In genomic region chr19:43815661-43816414, GRCm38 (mm10) we compare ENCODE assay signal across 10 mouse cellular contexts. TPM values are rescaled to one million over a fixed set of nuclear protein-coding genes. Genes with fewer than 3 reads are reported as not detected.
DNase-seq lines count a peak whose midpoint lies in the region; ATAC-seq lines count a peak whose summit lies in the region.
"Had no signal": no experiment of that assay in that cellular context is flagged by ENCODE, and none has a peak within 500 bp of the region (broad histone marks: within the 10 kb centered on the region; RNA-seq: fewer than 3 reads in every experiment).

No protein-coding gene starts in this region.

- 52% methylated on average over 14 of the region's 14 CpGs for WGBS in embryonic facial prominence, embryonic 14.5 days
- WGBS in embryonic facial prominence, embryonic 10.5 days: 82% methylated on average over 14 of the region's 14 CpGs
- 68% methylated on average over 14 of the region's 14 CpGs for WGBS in neural tube, embryonic 15.5 days

- peak overlapping the region; percentile 6; the same call in 1 of the 2 replicates for H3K4me3 ChIP-seq in embryonic facial prominence, embryonic 14.5 days (ENCODE audit: low read depth, low read length)
- H3K4me3 ChIP-seq in embryonic facial prominence, embryonic 10.5 days: no peak overlapping the region
- no peak overlapping the region for H3K4me3 ChIP-seq in neural tube, embryonic 15.5 days (replicated peaks)
- H3K4me3 ChIP-seq: embryonic facial prominence, embryonic 13.5 days; liver, embryonic 15.5 days had no signal

- peak overlapping the region; percentile 44 for H3K27ac ChIP-seq in embryonic facial prominence, embryonic 14.5 days (replicated peaks; ENCODE audit: low read depth, low read length)
- H3K27ac ChIP-seq in embryonic facial prominence, embryonic 10.5 days (replicated peaks): no peak overlapping the region
- H3K27ac ChIP-seq in neural tube, embryonic 15.5 days (replicated peaks): no peak overlapping the region
- H3K27ac ChIP-seq: embryonic facial prominence, embryonic 13.5 days; liver, embryonic 15.5 days had no signal

- H3K27me3 ChIP-seq in embryonic facial prominence, embryonic 14.5 days (replicated peaks; ENCODE audit: control insufficient read depth, insufficient read depth, low read length): no peaks in the 10 kb centered on the region
- no peaks in the 10 kb centered on the region; the same call in 1 of the 2 replicates for H3K27me3 ChIP-seq in embryonic facial prominence, embryonic 10.5 days (replicated peaks; ENCODE audit: low read depth, poor library complexity, severe bottlenecking)
- no peaks in the 10 kb centered on the region for H3K27me3 ChIP-seq in neural tube, embryonic 15.5 days (replicated peaks)
- H3K27me3 ChIP-seq: embryonic facial prominence, embryonic 13.5 days had no signal

- no peaks in the 10 kb centered on the region for H3K36me3 ChIP-seq in embryonic facial prominence, embryonic 14.5 days (ENCODE audit: control insufficient read depth, insufficient read depth, low read length)
- no peaks in the 10 kb centered on the region for H3K36me3 ChIP-seq in embryonic facial prominence, embryonic 10.5 days (replicated peaks)
- H3K36me3 ChIP-seq in neural tube, embryonic 15.5 days: no peaks in the 10 kb centered on the region
- H3K36me3 ChIP-seq: embryonic facial prominence, embryonic 13.5 days; liver, embryonic 15.5 days had no signal

- H3K9ac ChIP-seq in embryonic facial prominence, embryonic 14.5 days (ENCODE audit: low read depth, low read length): 0 out of 2 replicates have a peak overlapping the region, but pooled peaks have one; percentile 12
- no peak overlapping the region for H3K9ac ChIP-seq in neural tube, embryonic 15.5 days (replicated peaks)
- H3K9ac ChIP-seq: embryonic facial prominence, embryonic 13.5 days; liver, embryonic 15.5 days had no signal

- DNase-seq in embryonic facial prominence, embryonic 14.5 days (ENCODE audit: low spot score): peak; percentile 50
- no peak for DNase-seq in embryonic facial prominence, embryonic 10.5 days (ENCODE audit: low spot score)
- no peak for DNase-seq in neural tube, embryonic 10.5 days (ENCODE audit: extremely low spot score, low spot score)
- DNase-seq in left cerebral cortex, postnatal 25 days (ENCODE audit: low spot score in 2 of 2): peak; percentile 11 to 55
- peak; percentile 78 for DNase-seq in testis, postnatal 10 days (ENCODE audit: low spot score)
- DNase-seq in layer of hippocampus, postnatal 36 days: no peak

- intact Hi-C loops in left cerebral cortex, postnatal 25 days (cut with DNase I): no loop called here

- no peak for ATAC-seq in embryonic facial prominence, embryonic 14.5 days (ENCODE audit: low read depth)
- no peak for ATAC-seq in neural tube, embryonic 15.5 days (ENCODE audit: low FRiP score)
- ATAC-seq in erythroblast, adult 5-6 weeks (replicated peaks; ENCODE audit: low FRiP score, poor library complexity, severe bottlenecking): no peak

- H3K4me1 ChIP-seq in embryonic facial prominence, embryonic 14.5 days (ENCODE audit: control insufficient read depth, insufficient read depth, low read length): 0 out of 2 replicates have a peak, but pooled peaks cover 5% of the 10 kb centered on the region
- 0 out of 2 replicates have a peak, but pooled peaks cover 3% of the 10 kb centered on the region for H3K4me1 ChIP-seq in embryonic facial prominence, embryonic 10.5 days
- peaks cover 9% of the 10 kb centered on the region; the same call in 1 of the 2 replicates for H3K4me1 ChIP-seq in neural tube, embryonic 15.5 days
- H3K4me1 ChIP-seq: embryonic facial prominence, embryonic 13.5 days had no signal

- no peaks in the 10 kb centered on the region for H3K9me3 ChIP-seq in embryonic facial prominence, embryonic 14.5 days (ENCODE audit: control insufficient read depth, low read length)
- no peaks in the 10 kb centered on the region for H3K9me3 ChIP-seq in embryonic facial prominence, embryonic 10.5 days
- H3K9me3 ChIP-seq in neural tube, embryonic 15.5 days (replicated peaks): no peaks in the 10 kb centered on the region
- H3K9me3 ChIP-seq: embryonic facial prominence, embryonic 13.5 days; liver, embryonic 15.5 days had no signal

- peak overlapping the region; percentile 33; the same call in 1 of the 2 replicates for H3K4me2 ChIP-seq in embryonic facial prominence, embryonic 14.5 days (ENCODE audit: low read depth, low read length)
- peak overlapping the region; percentile 3; the same call in 1 of the 2 replicates for H3K4me2 ChIP-seq in neural tube, embryonic 15.5 days
- H3K4me2 ChIP-seq: embryonic facial prominence, embryonic 13.5 days; liver, embryonic 15.5 days had no signal

RNA-seq across cellular contexts. Expression of gene Abcc2, which starts 33.8 kb away (rescaled TPM):
- polyA plus RNA-seq in embryonic facial prominence, embryonic 14.5 days (2014; fragmentation: Nextera tagmentation; extraction: Ambion mirVana): 0.07 TPM in 2 replicates
- 0.05 TPM in 1 of 2 replicates, not detected in the other for polyA plus RNA-seq in embryonic facial prominence, embryonic 10.5 days (2016; fragmentation: Nextera tagmentation; extraction: Ambion mirVana)
- polyA plus RNA-seq in neural tube, embryonic 15.5 days (2015; fragmentation: Nextera tagmentation; extraction: Ambion mirVana): 0.06 and 0.15 TPM in 2 replicates
- total RNA-seq in left cerebral cortex, postnatal 25 days (2021): under 1 TPM; 0.07 to 0.09 TPM
- not detected for total RNA-seq in layer of hippocampus, postnatal 36 days (2021)
- total RNA-seq in erythroblast, adult 5-6 weeks (2015; ENCODE audit: low replicate concordance): 0.38 TPM in 1 of 2 replicates, not detected in the other
- 1.4 and 3.8 TPM in 2 replicates for total RNA-seq in erythroblast, adult 5-6 weeks (2017; ENCODE audit: low replicate concordance)

Comparison
In these comparisons a context has a peak if more than half of its experiments do, and no peak if none do; other contexts are left out.
1. DNase-seq: peak in embryonic facial prominence, embryonic 14.5 days (single experiment), left cerebral cortex, postnatal 25 days (2 of 2) and testis, postnatal 10 days (single experiment); none in embryonic facial prominence, embryonic 10.5 days (single experiment), neural tube, embryonic 10.5 days (single experiment) and layer of hippocampus, postnatal 36 days (0 of 2).